Mouse (Mus musculus): ENCODE data around the gene Ccdc141.

The Ccdc141 gene

DNA sequence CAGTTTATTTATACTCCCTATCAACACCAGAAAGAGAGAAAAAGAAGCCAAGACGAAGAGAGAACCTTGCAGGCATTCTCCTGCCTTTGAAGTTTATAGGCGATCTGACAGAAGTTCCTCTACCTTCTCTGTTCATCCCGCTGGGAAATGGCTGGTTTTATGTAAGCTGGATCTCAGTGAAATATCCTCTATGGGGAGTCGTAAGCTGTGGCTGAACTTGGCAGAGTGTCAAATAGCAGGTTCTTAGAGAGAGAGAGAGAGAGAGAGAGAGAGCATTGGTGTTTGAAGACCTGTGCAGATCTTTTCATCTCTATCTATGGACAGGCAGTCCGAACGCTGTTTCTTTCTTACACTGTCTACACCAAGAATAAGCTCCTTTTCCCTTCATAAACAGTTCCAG lies 2.9 kb upstream of the Ccdc141 start:
- DNase-seq, result no peak

GRCm38 (mm10) chr2:77172241-77172671 lies 1.8 kb upstream of the Ccdc141 start:
- DNase-seq, result peak; percentile 88

GRCm38 (mm10) chr2:77171444-77172240 lies 1.2 kb upstream of the Ccdc141 start:
- peak; percentile 86 for DNase-seq

DNA sequence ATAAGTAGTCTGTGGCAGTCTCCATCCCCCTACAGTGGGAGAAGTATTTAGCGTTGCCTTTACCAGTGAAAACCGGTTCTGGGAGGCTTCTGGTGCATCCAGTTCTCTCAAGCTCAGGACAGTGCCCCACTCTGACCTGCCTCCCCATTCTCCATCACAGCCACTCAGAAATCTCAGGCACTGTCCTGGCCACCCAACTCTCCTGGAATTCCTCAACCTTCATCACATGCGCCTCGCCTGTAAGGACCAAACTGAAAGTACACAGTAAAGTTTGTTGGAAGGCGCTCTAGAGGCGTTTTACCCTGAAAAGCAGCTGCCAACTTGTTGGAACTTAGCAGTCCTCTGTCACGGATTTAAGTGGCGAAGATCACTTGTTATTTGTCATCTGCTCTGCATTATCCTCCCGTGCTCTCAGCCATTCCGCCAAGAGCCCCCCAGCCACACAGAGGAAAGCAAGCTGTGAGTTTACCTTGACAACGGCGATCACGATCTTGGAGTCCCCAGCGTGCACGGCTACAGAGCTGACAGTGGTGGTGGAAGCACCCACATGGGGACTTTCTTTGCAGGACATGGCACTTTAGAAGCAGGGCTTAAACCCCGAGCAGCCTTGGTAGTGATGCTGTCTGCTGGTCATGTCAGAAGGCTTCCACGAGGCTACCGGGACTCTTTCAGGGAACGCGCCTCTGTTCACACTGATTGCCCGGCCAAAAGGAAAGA lies 362 bp downstream of the Ccdc141 start:
- peak; percentile 72 for DNase-seq

DNA sequence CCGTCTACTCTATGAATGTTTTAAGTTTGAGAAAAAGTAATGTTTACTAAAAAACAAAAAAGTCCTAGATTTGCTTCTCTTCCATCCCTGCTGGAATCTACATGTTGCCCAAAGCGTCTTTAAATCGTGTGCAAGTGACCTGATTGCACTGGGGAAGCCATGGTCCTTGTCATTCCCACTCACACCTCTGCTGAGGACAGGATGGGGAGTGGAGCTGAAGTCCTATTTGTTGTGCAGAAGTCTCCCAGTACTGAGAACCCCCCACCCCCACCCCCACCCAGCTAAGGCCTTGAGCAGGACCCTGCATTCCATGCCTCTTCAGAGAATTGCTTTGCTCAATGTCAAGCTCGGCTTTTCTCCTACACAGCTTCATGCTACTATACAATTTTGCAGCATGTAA lies 1.2 kb downstream of the Ccdc141 start:
- no peak for DNase-seq

DNA sequence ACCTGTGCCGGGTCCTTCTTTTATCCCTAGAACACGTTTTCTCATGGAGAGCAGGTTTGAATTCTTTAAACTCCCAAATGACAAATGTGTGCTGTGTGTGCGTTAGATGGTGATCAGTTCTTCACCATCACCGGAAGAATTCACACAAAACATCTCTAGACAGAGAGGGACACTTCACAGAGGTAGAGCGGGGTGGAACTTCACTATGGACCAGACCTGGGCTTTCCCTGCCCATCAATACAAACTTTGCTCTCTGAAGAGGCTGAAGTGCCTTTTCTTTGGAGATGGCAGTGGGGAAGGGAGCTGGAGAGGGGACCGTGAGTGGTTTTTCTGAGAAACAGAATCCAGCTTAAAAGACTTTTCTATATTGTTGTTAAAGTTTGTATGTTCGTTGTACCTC lies 1.7 kb downstream of the Ccdc141 start:
- no peak for DNase-seq

DNA sequence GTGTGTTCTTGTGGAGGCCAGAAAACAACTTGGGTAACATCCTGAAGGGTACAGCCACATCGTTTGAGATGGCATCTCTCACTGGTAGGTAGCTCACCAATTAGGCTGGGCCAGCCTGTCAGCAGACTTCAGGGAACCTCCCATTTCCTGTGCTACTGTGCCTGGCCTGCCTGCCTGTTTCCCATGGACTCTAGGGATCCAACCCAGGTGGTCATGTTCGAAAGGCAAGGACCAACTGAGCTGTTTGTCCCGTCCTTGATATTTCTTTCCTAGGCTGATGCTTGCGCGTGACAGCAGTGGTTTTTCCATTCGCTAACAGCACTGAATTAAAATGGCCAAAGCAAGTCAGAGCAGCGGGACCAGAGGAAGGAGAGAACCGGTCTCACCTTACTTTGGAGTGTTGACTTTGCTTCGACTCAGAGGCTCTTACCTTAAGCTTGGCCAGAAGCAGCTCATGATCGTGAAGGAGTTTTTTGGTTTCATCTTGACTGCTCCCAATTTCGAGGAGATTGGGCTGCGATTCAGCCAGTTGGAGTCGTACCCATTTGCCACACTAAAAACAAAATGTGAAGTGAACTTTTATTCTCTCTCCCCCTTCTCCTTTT lies 2.3 kb downstream of the Ccdc141 start:
- DNase-seq, result peak; percentile 41

- DNase-seq, result no peak
These were observed 4.1 kb downstream of the Ccdc141 start for GRCm38 (mm10) chr2:77166366-77166765.

DNA sequence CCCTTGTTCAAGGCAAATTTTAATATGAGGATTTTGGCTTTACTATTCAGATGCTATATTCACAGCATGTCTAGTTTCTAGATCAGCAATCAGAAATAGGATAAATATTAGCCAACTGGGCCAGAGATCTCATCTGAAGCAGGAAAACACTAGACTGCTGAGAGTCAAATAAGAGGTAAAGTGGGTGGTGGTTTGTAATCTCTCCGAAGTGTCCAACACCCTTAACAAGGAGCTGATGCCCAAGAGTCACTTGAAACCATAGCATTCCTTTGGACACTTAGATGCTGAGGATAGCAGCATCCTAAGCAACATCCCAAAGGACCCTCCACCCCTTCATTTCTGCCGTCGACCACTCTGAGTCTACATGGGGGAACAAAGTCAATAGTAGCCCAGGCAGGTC lies 5.8 kb downstream of the Ccdc141 start:
- no peak for DNase-seq

- DNase-seq, result peak; percentile 54
These were observed 7.1 kb downstream of the Ccdc141 start for GRCm38 (mm10) chr2:77163381-77163780.

DNA sequence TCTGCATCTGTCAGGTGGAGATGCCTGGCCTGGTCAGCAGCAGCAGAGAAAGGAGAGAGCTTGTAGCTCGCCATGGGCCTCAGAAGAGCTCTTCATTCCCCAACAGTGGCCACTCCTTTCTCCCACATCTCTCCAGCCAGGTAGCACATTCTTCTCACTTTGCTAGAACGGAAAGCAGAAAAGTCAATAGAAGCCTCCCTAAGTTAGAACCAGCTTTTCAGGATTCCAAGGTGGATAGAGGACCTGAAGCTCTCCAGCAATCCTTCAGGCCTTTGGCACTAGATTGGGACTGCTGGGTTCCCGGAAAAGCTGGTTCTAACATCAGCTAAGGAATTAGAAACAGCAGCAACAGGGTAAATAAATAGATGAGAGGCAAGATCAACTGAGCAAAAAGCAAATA lies 8.3 kb downstream of the Ccdc141 start:
- DNase-seq, result no peak

DNA sequence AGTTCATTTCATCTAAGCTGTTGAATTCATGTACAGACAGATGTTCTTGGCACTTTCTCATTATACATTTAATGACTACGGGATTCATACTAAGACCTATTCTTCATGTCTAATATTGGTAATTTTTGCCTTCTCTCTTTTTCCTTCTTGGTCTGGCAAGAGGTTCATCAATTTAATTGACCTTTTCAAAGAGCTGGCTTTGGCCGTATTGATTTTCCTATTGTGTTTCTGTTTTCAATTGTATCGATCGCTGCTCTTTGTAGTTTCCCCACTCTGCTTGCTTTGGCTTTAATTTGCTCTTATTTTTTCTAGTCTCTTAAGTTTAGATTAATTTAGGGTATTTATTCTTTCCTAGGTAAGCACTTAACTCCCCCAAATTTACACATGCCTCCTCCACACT lies 12.9 kb downstream of the Ccdc141 start:
- no peak for DNase-seq

- no peak for DNase-seq
These were observed 16.4 kb downstream of the Ccdc141 start for GRCm38 (mm10) chr2:77154080-77154479.

DNA sequence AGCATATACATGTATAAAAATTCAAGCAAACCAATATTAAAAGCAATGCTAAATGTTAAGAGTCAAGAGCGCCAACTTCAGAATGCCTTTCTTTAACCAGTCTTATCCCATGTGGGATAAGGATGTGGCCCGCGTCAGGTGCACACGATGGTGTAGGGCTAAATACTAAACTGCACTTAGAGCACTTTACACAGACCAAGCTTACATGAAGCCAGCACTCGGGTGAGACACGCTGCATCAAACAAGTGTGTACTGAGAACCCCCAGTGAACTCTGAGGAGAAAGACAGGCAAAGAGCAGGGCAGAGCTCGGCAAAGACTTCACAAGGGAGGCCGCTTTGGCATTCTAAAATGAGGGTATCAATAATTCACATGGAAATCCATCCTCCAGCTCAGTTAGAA lies 19.2 kb downstream of the Ccdc141 start:
- no peak for DNase-seq

GRCm38 (mm10) chr2:77149576-77149975 lies 20.9 kb downstream of the Ccdc141 start:
- DNase-seq, result no peak

- DNase-seq, result peak; percentile 30
These were observed 22.2 kb downstream of the Ccdc141 start for GRCm38 (mm10) chr2:77148215-77148614.

DNA sequence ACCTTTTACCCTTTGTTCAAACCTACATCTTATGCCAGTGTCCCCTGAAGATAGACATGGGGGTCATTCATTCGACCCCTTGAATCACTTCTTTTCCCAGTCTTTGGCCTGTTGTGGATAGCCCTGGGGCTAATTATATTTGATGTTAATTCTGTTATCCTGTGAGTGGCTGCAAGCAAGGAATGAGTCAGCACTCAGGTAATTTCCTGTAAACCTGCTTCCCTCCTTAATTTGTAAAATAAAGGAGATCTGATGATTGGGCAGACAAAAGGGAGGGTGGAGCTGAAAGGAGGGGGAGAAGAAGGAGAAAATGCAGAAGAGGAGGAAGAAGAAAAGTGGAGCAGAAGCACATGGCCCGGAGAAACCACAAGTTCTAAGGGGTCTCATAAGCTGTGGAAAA lies 23.5 kb downstream of the Ccdc141 start:
- no peak for DNase-seq

DNA sequence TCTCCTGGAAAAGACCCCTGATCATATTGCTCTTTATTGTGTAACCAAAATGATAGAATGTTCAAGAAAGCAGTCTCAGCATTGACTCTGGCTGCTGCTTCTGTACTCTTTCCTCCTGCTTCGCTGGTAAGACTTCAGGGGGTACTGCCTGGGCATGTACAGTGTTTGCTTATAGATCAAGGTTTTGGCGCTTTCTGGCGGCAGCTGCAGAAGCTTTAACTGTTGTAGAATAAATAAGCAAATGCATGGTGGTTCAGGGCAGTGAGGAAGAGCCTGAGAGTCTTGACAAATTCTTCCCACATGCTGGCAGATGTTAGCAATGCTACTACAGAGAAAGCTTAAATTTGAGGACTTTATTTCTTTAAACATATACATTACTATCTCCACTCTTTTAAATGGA lies 24.1 kb downstream of the Ccdc141 start:
- no peak for DNase-seq

DNA sequence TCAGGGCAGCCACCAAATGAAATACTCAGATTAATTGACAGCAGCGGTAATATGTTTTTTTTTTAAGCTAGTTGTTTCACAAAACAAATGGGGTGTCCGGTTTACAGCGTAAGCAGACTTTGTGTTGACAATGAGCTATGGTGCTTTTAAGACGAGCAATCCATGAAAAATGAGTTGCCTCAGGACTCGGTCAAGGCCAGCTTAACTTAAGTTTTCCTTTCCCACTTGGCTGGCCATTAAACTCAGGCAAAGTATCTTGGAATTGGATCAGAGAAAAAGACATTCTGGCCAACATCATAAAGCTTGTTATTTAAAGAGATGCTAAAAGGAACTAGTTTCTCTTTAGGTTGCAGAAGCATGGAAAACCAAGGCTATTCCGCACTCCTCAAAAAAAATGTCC lies 26.9 kb downstream of the Ccdc141 start:
- DNase-seq, result no peak

DNA sequence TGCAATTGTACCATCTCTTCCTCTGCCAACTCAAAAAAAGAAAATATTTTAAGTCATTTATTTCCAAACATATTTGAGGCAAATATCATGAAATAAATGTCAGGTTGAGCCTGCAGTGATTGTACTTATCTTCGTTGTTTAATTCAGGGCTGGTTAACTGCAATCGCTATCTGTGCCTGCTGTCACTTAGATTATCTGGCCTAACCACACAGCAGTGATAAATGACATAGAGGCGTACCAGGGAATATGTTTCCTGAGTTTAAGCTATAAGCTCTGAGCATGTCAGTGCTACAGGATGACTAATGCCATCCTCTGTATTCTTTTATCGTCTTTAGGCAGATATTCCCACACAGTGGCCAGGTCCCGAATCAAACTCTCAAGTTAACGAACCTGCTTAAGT lies 31.6 kb downstream of the Ccdc141 start:
- no peak for DNase-seq

GRCm38 (mm10) chr2:77134906-77135305 lies 35.5 kb downstream of the Ccdc141 start:
- no peak for DNase-seq

DNA sequence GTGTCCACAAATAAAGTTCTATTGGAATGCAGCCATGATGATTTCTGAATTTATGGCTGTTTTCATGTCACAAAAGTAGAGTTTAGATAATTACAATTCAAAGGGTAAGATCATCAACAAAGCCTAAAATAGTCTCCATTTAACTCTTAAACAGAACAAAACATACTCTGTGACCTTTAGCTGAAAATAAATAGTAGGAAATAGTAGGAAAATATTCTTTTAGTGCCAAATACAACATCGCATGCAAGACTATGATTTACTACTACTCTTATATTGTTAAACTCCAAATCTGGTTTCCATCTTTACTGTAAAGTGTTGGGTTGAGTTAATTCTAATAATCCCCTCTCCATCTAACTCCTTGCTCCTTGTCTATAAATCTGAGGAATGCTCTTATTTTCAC lies 37.0 kb downstream of the Ccdc141 start:
- DNase-seq, result no peak

GRCm38 (mm10) chr2:77126939-77127338 lies 43.5 kb downstream of the Ccdc141 start:
- no peak for DNase-seq

DNA sequence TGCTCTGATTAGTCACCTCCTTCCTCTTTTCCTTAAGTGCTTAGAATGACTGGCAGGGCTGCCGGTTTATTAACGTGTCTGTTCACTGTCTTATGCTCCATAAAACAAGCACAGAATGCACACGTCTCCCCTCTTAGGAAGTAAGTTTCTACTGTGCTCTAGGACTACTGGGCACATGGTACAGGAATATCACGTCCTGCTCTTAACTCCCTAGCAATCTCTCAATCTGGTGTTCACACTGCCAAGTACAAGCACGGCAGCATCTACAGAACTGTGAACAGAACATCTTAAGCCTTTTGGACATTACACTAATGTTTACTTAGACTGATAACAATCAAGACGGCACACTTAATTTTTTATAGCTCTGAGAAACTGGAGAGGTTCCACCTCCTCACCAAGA lies 52.3 kb downstream of the Ccdc141 start:
- no peak for DNase-seq

Data from kidney, adult 11 months (tissue).